Mouse (Mus musculus) megakaryocyte, embryonic 14.5 days (primary cell): ENCODE data around the gene Ibsp.

ENCODE experiments used
- FLI1 ChIP-seq: IDR thresholded peaks from 2 replicates; pipeline ENCODE4 v1.6.1; 2012; ENCODE audit warnings: low read length, inconsistent platforms, mixed read lengths
- GATA1 ChIP-seq: IDR thresholded peaks from 3 replicates; pipeline ENCODE4 v1.6.1; 2012; ENCODE audit warnings: mixed read lengths, low read length, inconsistent platforms, borderline replicate concordance

DNA sequence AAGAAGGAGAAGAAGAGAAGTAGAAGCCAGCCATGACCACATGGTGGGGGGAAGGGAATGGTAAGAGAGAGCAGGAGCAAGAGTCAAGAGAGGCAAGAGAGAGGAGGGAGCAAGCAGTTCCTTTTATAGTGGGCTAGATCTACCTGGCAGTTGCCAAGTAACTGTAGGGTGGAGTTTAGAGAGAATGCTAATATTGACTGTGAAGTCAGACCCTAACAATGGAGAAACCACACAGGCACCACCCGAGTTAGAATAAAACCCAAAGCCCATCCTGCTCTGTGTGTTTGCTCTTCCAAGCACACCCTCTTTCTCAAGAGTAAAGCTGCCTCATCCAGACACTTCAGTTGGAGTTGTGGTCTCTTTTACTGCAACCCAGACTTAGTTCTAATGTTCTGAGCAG is 15.1 kb downstream of the Ibsp start:
- TF ChIP-seq GATA1 (no peak), FLI1 (no peak)
